Mouse (Mus musculus): ENCODE measurements around the gene Rin2.

Gene Rin2

DNA sequence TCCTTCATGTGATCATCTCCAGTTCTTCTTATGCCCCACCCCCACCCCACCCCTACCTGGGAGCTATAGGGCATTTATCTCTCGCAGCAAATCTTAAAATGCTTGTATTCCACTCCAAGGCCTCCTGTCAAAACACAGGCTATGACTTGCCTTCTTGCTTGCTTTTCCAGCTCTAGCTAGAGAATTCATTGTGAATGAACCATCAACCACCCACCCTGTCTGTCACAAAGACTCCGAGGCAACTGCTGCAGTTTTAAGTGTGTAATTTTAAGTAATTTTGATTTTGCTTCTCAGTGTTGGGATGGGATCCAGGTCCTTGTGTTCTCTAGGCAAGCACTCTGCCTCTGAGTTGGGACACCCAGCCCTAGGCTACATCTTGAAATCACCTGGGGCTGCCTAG, 215.6 kb downstream of the Rin2 start:
- DNase-seq (ENCODE audit: low read depth, low spot score): no peak

DNA sequence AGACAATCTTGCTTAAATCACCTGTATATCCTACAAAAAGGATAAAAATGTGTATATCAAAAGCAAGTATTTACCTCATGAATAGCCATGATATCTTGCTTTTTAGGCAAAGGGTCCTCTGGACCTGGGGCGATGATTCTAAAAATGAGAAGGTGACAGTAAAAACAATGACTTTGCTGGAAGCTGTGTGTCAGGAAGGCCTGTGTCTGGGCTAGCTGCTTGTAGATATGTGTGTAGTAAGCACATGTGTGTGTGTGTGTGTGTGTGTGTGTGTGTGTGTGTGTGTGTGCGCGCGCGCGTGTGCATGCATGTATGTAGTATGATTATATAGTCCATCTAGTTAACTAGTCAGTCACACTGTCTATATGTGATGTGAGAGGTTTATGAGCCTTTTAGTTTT, 218.7 kb downstream of the Rin2 start:
- DNase-seq (ENCODE audit: low read depth, low spot score): no peak

DNA sequence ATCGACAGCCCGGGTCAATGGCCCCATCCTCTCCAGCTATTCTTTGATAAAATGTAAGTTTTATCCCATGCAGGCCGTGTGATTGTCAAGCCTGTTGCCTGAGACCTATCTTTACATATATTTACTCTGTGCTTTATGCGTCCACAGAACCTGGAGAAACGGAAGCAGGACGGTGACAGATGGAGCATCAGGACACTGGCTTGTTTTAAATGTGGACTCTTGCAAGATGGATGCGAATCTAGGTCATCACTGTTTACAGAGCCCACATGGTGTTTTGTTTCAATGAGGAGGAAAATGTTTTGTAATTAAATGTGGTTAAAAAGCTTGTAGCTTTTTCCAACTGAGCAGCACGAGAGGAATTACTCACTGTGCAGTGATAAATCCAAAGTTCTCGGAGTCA, 223.1 kb downstream of the Rin2 start:
- no peak for DNase-seq (ENCODE audit: low read depth, low spot score)

DNA sequence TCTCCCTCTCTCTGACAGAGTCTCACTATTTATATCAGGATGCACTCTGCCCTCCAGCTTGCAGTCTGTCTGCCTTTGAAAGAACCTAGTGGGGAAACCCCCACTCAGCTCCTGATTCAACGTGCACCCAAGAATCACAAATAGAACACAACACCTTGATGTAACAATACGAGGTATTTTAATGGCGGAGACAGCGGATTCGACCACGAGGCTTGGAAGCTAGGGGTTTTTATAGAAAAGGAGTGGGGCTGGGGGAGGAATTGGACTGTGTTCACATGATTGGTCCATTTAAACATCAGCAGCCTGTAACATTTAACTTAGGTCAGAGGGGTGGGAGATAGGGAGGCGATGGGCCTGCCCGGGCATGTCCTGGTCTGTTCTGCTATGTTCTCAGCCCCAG, 225.3 kb downstream of the Rin2 start:
- peak; percentile 29 for DNase-seq (ENCODE audit: low read depth, low spot score)

DNA sequence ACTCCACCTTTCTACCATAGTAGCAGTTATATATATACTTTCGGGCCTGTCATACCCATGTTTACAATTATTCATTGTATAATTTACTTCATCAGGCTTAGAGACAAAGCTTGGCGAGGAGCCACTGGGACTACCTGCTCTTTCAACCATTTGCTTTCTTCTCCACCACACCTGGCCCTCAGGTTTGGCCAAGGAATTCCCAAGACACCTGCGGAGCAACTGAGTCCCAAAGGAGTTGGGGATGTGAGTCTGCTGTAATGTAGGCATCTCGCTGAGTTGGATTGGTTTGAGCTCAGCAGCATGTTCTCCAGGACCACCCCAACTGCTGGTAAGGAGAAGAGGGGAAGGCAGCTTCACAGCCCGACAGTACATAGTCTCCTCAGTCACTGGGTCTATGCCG, 226.8 kb downstream of the Rin2 start, which contains the start of gene Naa20:
TSS of gene Naa20 (plus strand) at position 239 of the 400 bp plus-strand sequence.
- DNase-seq (ENCODE audit: low read depth, low spot score): no peak

DNA sequence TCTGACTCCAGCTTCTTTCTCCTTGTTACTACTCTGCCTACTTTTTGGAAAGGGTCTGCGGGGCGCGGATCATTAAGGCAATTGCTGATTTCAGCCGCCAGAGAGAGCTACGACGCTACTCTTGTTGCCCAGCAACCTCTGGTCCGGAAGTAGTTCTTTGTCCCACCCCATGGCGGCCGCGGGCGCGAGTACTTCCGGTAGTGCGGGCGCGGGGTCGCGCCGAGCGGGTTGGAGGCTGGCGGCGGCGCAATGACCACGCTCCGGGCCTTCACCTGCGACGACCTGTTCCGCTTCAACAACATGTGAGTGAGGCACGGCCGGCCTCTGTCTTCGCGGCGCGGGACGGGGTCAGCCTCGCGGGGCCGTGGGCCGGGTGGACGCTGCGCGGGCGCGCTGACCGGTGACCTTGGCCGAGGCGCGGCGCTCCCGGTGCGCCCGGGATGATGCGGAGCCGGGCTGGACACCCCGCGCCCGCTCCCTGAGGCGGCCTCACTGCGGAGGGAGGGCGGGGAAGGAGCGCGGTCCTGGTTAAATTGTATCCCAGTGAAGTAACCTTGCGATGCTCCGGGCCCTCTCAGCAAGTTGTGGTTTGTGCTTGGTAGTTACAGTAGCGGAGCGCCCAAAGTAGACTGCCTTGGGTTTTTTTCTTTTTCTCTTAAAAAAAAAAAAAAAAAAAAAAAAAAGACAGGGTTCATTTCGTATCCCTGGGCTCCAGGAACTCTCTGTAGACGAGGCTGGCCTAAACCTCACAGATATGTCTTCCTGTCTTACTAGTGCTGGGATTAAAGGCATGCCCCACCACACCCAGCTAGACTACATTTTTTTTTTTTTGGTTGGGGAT, 228.3 kb downstream of the Rin2 start:
- DNase-seq (ENCODE audit: low read depth, low spot score): peak; percentile 92

DNA sequence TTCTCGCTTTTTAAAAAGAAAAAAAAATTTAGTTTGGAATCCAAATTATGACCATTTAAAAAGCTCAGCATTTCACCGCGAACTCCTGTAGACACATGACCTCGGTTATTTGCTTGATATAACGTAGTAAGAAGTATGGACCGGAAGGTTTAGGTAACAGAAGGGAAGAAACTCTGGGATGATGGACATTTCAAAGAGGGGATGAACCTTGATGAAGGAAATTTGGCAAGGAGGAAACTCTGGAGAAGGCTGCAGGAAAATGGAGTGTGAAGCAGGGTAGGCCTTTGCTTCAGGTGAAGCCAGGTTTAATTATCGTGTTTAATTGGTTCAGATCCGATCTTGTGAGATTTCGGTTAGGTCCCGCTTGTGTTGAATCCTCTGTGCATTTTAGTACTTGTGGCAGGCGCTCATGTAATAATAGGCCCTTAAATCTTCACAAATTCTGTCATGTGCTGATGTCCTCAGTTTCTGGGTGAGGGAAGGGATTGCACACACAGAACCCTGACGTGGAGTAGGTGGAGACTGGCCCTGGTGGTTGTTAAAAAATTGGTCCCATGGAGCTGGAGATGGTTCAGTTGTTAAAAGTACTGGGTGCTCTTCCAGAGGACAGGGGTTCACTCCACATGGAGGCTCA, 229.1 kb downstream of the Rin2 start:
- DNase-seq (ENCODE audit: low read depth, low spot score): peak; percentile 45

DNA sequence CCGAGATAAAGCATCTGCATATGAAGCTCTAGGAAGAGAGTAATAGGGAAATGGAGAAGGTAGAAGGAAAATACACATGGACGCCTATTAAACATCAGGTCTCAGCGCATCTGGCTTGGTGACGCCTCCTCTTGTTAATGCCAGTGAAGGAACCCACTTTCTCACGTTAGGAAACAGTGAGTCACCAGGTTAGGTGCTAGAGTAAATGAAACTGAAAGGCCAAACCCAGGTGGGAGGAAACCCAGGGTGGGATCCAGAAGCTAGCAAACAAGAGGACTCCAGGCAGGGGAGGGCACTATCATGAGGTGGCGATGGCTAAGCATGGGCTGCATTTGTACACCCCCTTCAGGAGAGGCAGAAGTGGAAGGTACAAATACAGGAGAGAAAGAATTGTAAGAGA, 230.1 kb downstream of the Rin2 start:
- DNase-seq (ENCODE audit: low read depth, low spot score): peak; percentile 59

DNA sequence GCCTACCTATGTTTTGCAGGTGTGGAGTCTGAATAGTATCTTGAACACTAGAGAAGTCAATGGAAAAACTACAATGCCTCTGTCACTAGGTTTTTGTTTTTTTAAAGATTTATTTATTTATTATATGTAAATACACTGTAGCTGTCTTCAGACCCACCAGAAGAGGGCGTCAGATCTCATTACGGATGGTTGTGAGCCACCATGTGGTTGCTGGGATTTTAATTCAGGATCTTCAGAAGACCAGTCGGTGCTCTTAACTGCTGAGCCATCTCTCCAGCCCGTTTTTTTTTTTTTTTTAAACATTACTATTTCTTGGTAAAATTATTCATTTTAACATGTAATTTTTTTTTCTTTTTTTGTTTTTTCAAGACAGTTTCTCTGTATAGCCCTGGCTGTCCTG, 230.9 kb downstream of the Rin2 start:
- DNase-seq (ENCODE audit: low read depth, low spot score): peak; percentile 13

DNA sequence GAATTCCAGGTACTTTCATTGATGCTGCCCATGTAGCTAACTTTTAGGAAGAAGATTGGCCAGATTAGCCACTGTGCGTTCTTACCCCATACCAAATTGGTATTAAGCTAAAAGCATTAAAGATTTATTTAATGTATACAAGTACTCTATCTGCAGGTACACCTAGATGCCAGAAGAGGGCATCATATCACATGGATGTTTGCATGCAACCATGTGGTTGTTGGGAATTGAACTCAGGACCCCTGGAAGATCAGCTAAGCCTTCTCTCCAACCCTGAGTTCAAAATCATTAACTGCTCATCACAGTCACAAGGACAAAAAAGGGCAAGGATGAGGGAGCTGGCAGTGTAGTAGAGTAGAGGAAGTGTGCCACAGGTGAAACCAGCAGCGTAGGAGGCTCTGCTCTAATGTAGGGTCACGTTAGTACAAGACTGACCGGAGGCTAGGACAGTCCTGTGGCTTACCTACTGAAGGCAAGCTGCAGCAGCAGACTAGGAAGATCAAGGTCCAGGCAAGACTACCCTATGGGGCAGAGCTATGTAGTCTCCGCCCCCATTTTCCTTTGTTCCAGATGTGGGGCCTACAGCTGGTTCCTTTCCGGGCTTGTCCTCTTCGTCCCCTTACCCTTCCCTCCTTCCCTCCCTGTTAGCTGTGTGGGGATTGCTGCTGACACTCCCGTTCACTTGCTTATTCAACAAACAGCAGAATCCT, 246.1 kb downstream of the Rin2 start:
- no peak for DNase-seq (ENCODE audit: low read depth, low spot score)

DNA sequence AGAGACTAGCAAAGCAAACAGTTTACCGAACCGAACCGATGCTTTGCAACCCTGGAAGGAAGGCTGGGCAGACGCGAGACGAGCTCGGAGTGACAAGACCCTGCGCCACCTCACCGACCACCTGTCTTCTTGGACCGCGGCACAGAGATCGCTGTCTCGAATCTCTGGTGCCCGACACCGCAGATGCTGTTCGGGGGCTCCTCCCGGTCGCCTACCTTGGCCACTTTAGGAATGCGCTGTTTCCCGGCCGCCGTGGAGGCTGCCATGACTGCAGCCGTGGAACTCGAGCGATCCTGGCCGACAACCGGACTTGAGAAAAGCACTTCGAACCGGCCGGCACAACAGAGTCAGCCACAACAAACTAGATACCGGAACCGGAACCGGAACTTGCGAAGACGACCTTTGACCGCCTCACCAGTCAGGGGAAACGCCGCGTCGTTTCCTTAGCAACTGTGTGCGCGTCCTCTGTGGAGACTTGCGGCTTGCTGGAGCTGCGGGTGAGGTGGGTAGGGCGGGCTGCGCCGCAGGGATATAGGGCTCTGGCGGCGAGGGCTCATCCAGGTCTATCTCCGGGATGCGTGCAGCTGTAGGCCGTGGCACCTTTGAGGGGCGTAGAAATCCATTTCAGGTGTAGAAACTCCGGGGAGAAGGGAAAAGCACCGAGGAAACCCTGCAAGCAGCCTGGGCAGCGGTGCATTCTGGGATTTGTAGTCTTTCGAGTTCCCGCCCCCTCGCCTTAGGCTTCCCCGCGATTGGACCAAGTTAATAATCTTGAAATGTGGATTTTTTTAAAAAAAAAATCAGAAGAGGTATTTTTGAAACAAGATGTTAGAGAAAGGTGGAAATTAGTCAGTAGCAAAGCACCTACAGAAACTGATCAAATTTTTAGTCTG, 259.6 kb downstream of the Rin2 start, which contains the start of the genes Cfap61 and Crnkl1:
TSS of gene Cfap61 (plus strand) at position 446 of the 893 bp plus-strand sequence.
TSS of gene Crnkl1 (minus strand) at position 676 of the 893 bp plus-strand sequence.
- peak; percentile 96 for DNase-seq (ENCODE audit: low read depth, low spot score)

DNA sequence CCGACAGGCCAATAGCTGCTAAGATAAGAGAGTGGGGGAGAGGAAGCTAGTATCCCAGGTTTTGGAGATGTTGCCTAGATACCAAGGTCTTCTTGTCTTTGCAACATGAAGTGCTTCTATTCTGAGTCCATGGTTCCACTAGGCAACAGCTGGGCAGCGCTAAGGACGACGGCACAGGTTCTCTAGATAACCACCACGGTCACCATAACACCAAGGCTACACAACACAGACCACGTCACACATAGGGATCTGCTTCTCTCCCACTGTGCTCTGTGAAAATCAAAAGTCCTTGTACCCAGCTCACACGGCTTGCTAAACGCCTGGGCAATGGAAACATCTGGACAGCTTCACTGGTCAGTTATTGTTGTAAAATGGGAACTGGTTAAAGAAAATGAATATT, 262.0 kb downstream of the Rin2 start:
- DNase-seq (ENCODE audit: low read depth, low spot score): no peak

Data from A20 (cell line).